Mouse (Mus musculus) inflammation-experienced regulatory T-cells, adult 6 months (primary cell): ENCODE data around the gene Parp16. TPM values are rescaled to one million over a fixed set of nuclear protein-coding genes. Genes with fewer than 3 reads are reported as not detected.
A peak's percentile ranks its signal among the peaks of the same experiment; 100 is the strongest.
"Not testable (repeated sequence)": the region's sequence is repeated elsewhere in the genome, so short reads cannot be mapped to it uniquely, and the experiment has no call there.

Experiments
- ATAC-seq: one replicate; pipeline ENCODE4 v1.8.0; 2017
- polyA plus RNA-seq, 3 experiments: library from polyadenylated mRNA; unstranded; fragments of 100-300 nt; shearing (Covaris generic); gene quantifications; one replicate each; pipeline ENCODE4 v1.2.1; 2017

Parp16 gene
- polyA plus RNA-seq, 3 experiments from 2014 or later = 5.4 to 8.0 (median 5.8) TPM

DNA sequence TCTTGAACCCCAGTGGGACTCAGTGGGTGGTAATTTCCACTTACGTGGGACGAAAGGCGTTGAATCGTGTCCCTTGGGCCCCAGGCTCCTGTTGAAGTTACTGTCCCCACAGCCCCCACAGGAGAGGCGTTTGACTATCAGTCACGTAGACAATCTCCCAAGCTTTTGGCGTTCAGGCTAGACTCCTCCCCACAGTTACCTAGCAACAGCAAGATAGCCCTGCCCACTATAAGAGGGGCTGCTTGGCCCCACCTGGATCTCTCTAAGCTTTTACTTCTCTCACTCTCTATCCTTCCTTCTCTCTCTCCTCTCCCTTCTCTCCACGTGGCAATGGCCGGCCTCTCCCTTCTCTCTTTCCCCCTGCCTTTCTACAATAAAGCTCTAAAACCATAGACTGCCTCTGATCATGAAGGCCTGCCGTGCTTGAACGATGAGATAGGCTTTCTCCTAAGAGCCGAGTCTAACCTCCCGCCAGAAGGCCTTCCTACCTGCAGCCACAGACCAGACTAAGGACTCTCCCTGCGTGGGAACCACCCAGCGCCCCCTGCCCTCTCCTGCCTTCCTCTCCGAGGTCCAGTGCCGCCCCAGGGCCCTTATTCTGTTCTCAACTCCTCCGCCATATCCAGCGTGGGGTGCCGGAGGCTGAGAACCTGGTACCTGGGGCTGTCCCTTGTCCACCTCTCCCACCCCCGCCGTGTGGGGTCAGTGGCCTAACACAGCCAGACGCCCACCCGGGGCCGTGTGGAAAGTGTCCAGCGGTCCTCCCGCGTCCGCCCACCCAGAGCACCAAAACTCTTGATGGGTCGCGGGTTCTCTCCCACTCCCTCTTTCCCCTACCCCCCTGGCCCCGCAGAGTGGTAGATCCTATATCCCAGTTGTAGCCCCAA is 13.4 kb downstream of the Parp16 start:
- no peak for ATAC-seq

DNA sequence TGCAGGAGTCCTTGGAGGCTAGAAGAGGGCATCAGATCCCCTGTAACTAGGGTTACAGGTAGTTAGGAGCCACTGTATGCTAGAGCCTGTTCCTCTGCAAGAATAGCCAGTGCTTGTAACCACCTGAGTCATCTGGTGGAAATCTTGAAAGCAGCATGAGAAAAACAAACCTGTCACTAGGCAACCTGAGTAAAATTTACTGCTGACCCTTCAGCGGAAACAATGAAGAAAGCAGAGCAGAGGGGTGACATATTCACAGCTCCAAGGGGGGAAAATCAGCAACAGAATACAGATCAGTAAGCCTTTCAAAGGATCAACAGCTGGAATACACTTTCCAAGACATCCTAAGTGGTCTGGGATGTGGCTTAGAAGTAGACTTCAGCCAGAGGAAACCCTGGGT is 16.4 kb downstream of the Parp16 start:
- no peak for ATAC-seq

DNA sequence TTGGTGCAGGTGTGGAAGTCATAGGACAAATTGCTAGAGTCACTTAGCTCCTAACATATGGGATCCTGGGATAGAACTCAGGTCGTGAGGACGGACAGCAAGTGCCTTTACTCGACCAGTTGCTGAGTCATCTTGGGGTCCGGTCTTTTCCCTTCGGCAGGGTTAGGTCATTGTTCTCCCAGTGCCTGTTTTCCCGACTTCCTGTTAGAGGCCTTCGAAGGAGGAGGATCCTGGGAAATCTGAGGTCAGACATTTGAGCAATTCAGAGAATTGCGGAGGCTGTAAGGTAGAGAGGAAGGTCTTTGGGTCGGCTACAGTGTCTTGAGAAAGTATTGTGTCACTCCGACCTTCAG is 19.2 kb downstream of the Parp16 start:
- ATAC-seq = no peak

DNA sequence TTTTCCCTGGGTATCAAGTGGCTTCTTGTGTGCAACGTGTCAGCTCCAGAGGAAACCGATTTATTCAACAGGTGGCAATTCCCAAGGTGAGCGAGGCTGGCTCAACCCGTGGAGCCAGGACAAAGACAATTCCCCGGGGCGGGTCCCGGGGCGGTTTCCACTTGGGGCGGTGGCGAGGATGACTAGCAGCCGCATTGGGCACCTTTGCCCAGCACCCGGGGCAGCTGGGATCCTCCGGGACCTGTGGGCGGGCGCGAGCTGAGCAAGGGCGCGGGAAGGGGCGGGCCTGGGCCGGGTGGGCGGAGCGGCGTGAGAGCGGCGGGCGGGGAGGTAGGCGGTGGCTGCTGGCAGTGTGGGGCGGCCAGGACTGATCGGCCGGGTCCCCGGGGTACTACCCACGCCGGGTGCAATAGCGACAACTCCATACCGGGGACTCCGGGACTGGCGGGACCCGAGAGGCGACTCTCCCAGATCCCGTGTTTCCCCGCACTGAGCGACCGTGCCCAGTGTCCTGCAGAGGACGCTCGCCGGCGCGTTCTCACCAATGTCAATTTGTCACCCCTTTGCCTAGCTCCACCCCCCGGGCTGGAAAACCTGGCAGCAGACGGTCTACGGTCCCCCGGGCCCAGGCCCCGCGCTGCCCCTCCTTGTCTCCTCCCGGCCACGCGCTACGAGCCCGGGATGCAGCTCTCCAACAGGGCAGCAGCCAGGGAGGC is 19.8 kb downstream of the Parp16 start:
- peak; percentile 73 for ATAC-seq

DNA sequence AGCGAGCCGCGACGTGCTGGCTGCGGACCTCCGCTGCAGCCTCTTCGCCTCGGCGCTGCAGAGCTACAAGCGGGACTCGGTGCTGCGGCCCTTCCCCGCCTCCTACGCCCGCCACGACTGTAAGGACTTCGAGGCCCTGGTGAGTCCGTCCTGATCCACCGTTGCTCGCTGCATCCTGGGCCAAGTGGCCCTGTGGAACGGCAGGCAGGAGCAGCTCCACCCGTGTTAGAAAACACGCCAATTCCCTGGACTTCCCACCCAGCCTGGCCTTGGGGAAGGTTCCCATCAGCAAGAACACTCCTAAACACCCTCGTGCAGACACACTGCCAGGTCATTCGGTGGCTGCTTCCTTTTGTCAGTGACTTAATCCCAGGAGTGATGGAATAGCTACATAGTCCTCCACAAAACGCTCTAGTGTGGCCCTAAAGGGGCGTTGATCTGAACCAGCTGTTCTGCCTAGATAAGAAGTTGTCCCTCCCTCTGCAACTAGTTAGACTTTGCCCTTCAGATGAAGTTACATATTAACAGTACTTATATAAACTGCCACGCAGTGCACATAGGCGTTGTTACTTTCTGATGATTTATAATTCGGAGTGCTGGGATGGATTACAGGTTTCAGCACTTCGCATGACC is 20.5 kb downstream of the Parp16 start:
- ATAC-seq = no peak

DNA sequence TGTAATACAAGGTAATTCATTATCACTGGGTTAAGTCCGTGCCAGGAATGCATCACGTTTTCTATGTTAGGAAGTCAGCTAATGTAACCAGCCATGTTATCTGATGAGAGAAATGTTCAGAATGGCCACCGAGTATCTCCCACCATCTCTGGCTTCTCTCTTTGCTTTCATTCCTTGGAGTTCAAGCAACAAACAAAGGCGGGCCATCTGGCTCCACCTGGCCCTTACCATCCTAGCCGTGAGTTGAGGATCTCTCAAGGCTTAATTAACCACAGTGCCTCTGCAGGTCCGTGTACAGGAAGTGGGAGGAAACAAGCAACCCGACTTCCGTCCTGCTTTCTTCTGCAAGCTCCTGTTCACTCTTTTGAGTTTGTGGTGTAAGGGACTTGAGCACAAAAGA is 21.8 kb downstream of the Parp16 start:
- peak; percentile 66 for ATAC-seq

DNA sequence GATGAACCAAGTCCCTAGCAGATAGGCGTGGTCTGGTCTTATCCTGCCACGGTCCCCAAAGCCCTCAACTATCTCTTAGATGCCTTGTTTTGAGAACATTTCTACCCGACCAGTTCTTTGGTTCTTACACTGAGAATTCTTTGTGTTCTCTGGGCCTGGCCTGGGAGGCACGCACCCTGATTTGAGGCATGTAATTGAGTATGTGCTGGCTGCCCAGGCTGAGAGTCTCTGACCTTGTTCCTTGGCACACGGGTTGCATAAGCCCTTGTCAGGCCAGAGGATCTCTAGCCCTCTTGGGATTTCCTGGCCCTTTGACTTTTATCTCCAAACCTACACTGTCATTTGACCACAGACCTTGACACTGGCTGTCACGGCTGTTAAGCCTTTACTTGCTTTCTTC is 22.5 kb downstream of the Parp16 start:
- no peak for ATAC-seq

DNA sequence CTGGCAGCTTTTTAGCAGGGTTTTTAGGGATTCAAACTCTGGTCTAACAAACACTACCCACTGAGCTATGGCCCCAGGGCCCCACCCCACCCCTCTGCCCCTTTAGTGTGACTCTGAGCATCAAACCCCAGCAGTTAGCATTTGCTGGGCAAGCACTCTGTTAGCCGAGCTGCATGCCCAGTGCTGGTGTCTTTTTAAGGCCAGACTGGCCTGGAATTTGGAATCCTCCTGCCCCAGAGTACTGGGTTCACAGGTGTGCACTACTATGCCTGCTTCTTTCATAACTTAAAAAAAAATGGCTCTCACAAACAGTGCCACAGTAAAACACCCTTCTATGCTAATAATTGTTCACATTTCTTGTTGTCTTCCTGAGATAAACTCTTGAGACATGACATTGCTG is 23.8 kb downstream of the Parp16 start:
- no peak for ATAC-seq

DNA sequence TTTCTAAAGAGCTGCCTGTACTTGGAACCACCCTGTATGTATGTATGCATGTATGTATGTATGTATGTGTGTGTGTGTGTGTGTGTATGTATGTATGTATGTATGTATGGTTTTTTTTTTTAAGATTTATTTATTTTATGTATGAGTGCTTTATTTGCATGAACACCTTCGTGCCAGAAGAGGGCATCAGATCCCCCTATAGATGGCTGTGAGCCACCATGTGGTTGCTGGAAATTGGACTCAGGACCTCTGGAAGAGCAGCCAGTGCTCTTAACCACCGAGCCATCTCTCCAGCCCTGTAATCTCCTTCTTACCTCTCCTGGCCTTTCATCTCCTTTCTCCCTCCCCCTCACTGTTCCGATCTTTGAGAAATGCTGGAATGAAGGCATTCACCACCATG is 25.2 kb downstream of the Parp16 start:
- not testable (repeated sequence) for ATAC-seq

DNA sequence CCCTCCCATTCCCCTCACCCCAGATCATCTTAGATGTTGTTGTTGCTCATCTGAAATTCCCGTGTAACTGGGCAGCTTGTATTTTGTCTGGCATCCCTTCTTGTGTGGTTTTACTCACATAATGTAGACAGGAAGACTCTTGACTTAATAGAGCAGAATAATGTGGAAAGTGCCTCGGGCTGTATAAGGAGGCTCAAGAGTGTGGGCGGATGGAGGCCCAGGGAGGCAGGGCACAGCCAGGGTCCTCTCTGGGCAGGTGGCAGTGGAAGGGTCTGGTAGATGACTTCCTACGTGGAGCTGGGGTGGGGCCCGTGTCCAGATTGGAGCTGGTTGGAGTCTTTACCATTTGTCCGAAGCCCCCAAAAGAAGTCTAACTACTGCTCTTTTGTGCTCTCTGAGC is 28.8 kb downstream of the Parp16 start:
- no peak for ATAC-seq

DNA sequence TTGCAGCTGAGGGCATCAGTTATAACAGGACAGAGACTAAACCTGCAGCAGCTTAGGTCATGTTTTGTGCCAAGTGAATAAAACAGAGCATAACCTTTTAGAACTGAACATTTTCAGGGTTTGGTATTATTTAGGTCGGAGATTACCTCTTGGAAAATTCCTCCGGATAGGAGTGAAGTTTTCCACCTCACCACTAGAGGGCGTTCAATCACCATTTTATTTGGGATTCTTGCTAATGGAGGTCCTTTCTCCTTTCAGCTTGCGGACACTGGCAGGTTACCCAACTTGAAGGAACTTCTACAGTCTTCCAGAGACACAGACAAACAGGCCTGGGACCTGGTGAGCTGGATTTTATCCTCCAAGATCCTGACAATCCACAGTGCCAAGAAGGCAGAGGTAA is 30.6 kb downstream of the Parp16 start:
- no peak for ATAC-seq

DNA sequence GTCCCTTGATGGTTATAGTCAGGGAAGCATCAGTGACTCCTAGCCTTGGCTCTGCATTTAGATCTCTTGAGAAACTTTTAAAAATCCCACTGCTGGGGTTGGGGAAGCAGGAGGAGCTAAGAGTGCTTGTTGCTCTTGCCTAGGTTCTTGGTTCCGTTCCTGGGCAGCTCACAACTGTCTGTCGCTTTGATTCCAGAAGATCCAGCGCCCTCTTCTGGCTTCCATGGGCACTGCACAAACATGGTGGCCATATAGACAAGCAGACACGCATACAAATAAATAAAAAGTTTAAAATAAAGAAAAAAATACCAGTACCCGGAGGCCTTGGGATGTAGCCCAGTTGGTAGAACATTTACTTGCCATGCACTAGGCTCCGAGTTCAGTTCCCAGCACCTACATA is 35.1 kb downstream of the Parp16 start:
- ATAC-seq = no peak

DNA sequence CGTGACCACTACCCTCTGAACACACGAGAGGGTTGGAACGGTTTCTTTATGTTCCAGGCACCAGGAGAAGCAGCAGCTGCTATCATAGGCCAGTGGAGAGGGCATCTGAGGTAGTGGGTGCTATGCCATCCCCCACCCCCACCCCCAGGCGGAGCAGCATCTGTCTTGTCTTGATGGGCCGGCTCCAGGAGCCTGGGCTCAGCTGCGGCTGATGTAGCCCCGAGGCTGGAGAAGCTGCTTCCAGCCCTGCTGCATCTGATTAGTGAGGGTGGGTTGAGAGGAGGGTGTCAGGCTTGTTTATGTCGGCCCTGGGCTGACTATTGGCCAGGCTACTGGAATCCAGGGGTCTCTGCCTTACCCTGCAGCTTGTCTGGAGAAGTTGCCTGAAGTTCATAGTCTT is 36.1 kb downstream of the Parp16 start:
- no peak for ATAC-seq

DNA sequence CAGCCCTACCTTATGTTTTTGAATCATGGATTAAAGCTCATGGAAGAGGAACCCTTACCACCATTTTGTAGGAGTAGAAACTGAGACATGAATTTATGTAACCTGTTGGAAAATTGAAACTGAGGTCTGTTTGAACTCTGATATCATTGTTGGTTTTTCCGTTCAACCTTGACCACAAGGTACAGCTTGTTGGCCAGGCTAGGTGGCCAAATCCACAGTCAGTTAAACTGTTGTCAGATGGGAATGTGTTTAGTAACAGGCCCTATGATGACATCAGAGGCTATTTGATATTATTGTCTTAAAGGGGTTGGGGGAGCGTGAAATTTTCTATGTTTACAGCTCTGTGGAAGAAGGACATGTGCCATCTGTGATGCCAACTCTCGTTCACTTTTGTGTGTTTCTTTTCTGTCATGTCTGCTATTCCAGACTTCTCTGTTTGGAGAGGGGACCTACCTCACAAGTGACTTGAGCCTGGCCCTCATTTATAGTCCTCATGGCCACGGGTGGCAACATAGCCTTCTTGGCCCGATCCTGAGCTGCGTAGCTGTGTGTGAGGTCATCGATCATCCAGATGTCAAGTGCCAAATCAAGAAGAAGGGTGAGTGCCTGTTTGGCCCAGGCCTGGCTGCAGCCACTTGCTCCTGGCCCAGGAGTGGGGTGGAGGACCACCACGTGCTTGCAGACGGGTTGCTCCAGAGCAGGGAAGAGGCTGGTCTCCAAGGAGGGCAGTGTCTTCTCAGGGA is 38.3 kb downstream of the Parp16 start:
- no peak for ATAC-seq

DNA sequence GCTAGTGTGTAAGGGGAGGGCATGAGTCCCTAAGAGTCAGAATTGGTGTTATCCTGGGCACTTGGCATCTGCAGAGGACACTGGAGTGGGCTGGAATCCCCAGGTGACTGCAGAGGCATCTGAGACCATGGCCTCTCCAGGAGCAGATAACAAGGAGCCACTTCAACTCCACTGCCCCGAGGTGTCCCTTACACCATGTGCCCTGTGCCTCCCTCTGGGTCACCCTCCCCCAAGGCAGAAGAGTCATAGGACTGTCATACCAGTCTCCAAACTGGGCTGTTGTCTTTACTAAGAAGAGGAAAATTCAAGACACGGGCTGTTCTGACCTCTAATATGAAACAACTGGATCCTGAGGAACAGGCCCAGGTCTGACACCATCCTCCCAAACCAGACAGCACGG is 39.6 kb downstream of the Parp16 start:
- no peak for ATAC-seq

DNA sequence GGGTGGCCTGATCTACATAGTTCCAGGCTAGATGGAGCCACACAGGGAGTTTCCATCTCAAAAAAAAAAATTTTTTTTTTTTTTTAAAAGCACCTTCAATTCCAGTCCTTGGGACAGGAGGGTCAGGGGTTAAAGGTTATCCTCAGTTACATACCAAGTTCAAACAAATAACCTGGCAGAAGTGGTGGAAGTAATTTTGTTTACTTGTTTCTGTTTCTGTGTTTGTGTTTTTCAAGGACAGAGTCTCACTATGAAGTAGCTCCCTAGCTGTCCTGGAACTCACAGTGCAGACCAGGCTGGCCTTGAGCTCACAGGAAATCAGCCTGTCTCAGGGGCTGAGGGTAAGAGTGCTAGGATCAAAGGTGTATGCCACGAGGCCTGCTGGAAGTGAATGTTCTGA is 40.4 kb downstream of the Parp16 start:
- no peak for ATAC-seq

DNA sequence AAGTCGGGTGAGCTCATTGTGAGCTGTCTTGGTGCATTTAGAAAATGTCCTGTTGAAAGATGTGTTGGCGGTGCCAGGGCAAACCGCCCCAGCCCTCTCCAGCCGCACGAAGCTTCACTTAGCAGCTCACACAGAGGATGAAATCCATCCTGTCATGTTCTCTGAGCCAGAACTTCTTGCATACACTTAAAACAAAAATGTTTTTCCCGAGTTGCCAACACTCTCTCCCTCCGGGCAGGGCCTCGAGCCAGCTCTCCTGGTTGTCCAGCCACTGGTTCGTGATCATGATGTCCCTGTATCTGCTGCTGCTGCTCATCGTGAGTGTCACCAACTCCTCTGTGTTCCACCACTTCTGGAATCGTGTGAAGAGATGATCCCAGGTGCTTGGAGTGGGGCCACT is 42.5 kb downstream of the Parp16 start:
- ATAC-seq = no peak

DNA sequence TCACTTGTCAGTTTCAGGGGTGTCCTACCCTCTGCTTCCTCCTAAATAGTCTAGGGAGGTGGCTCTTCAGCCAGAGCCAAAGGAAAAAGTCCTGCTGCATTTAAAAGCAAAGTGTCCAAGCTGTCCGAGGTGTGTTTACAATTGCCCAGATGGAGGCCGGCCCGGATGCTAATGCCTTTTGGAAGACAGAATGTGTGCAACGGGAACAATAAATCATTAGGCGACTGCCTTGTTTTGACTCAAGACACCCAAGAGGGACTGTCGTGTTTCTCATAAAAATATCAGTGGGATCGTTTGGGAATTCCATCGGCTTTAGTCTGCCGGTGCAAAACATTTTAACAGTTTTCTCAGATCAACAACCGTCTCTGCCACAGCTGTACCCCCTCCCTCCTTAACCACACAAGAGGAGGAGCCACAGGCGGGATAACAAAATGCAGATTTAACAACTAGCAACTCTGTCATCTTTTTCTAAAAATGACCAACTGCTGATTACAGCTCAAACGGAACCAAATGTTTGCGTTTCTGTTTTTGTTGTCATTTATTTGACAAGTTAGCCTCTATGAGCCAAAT is 43.1 kb downstream of the Parp16 start:
- no peak for ATAC-seq

DNA sequence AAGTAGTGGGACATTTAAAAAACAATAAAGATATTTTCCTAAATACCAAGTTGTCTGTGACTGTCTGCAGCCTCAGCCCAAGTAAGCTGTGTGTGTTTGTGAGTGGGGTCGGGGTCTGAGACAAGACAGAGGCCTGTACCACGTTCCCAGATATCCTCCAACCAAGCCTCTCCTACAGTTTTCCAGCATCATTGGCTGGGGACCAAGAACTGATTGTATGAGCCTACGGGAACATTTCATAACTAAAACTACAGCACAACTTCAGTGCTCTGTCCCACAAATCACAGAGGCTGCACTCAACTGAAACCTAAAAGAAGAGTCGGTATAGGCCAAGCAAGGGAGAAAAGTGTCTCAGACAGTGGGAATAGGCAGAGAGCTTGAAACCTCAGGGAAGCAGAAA is 44.0 kb downstream of the Parp16 start:
- no peak for ATAC-seq

DNA sequence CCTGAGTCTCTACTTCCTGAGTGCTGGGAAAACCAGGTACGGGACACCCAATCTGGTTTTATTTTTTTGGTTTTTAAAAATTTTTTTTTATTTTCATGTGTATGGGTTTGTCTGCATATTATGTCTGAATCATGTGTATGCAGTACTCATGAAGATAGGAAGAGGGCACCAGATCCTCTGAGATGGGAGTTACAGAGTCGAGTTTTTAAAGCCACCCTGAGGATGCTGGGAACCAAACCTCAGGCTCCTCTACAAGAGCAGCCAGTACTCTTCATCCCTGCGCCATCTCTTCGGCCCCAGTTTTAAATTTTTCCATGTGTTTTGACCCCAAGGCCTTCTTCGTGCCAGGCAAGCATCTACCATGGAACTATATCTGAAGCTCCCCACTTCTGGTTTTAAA is 44.6 kb downstream of the Parp16 start:
- no peak for ATAC-seq

DNA sequence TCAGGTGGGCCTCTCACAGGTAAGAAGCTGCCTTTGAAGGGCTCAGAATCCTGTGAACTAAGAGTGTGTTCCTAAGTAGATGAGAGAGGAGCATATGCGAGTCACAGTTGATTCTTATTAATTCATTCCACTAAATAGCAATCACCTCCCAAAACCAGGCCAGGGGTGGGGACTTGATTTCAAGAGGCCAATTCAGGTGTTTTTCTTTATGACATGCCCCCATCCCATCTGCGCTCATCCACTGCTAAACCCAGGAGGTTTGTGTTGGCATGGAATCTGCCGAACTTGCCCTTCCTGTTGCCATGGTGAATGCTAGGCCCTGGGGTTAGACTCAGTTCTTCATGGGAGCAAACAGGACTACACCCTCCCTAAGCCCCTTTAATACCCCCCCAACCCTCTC is 45.4 kb downstream of the Parp16 start:
- ATAC-seq = no peak

DNA sequence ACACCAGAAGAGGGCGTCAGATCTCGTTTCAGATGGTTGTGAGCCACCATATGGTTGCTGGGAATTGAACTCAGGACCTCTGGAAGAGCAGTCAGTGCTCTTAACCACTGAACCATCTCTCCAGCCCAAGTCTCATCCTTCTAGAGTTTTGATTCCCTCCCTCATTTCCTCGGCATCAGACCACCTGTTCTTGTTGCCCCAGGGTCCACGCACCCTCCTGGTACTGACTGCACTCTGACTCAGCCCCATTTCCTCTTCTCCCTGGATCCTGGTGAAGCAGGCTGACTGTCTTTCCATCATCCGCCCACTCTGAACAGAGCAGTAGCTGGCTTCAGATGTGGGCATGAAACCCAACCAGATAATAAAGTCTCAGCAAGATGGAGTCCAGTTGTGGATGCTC is 46.8 kb downstream of the Parp16 start:
- no peak for ATAC-seq

DNA sequence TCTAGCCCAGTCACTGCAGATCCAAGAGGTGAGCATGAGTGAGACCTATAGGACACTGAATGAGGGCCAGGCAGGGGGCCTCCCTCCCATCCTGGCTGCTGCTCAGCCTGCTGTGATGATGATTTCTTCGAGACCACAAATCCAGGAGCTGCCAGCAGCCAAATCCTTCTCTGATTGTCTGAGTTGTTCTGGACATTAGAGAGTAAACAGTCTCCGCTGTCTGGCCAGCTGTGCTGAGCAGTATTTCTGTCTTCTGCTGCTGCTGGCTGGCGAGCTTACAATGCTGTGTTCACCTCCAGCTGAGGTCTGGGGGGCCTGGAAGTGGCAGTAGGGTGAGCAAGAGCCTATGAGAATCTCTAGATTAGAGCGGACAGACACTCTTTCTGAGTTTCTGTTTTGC is 48.1 kb downstream of the Parp16 start:
- ATAC-seq = no peak
